Mouse (Mus musculus): ENCODE results near the gene Prkce.

- no peak for TF ChIP-seq CTCF (IDR thresholded peaks at IDR 0.05; ENCODE audit: extremely low read depth, insufficient read length, insufficient replicate concordance, low read depth, low read length)
- no peak for TF ChIP-seq POLR2A (IDR thresholded peaks at IDR 0.05; ENCODE audit: low read depth, low read length)
These were observed 423.7 kb downstream of the Prkce start for GRCm38 (mm10) chr17:86591241-86591640.

Measured in small intestine, adult 2 months (tissue).